Mouse (Mus musculus): ENCODE results near the gene Sdhd. TPM values are rescaled to one million over a fixed set of nuclear protein-coding genes. Genes with fewer than 3 reads are reported as not detected.

Sdhd gene
- polyA plus RNA-seq, 1 experiment from 2014 or later, result 312 TPM

- Histone ChIP-seq H3K27me3 (replicated peaks; ENCODE audit: low read depth, poor library complexity, severe bottlenecking) (no peaks in the 10 kb centered on the region), H3K36me3 (replicated peaks) (peaks cover 62% of the 10 kb centered on the region), H3K9me3 (no peaks in the 10 kb centered on the region), H3K4me1 (peaks cover 25% of the 10 kb centered on the region), H3K4me3 (peak overlapping the region; percentile 91), H3K27ac (replicated peaks) (peak overlapping the region; percentile 94)
- DNase-seq (ENCODE audit: low spot score), result no peak
- 0% methylated on average over 24 of the region's 24 CpGs for WGBS
Observed at GRCm38 (mm10) chr9:50603998-50604324, 349 bp upstream of the Sdhd start.

- H3K36me3 ChIP-seq (replicated peaks), result peaks cover 62% of the 10 kb centered on the region
- H3K9me3 ChIP-seq, result no peaks in the 10 kb centered on the region
- H3K27ac ChIP-seq (replicated peaks), result no peak overlapping the region
- WGBS, result 91% methylated on average over 7 of the region's 7 CpGs
- peak overlapping the region; percentile 91 for H3K4me3 ChIP-seq
- no peak for DNase-seq (ENCODE audit: low spot score)
- peaks cover 25% of the 10 kb centered on the region for H3K4me1 ChIP-seq
- H3K27me3 ChIP-seq (replicated peaks; ENCODE audit: low read depth, poor library complexity, severe bottlenecking), result no peaks in the 10 kb centered on the region
Observed at GRCm38 (mm10) chr9:50602055-50602845, 1.4 kb downstream of the Sdhd start.

GRCm38 (mm10) chr9:50601536-50601935, 2.1 kb downstream of the Sdhd start:
- Histone ChIP-seq H3K27ac (replicated peaks) (no peak overlapping the region), H3K27me3 (replicated peaks; ENCODE audit: low read depth, poor library complexity, severe bottlenecking) (no peaks in the 10 kb centered on the region), H3K4me3 (peak overlapping the region; percentile 91; the same call in 1 of the 2 replicates), H3K4me1 (peaks cover 25% of the 10 kb centered on the region), H3K9me3 (no peaks in the 10 kb centered on the region), H3K36me3 (replicated peaks) (peaks cover 62% of the 10 kb centered on the region)
- no peak for DNase-seq (ENCODE audit: low spot score)
- WGBS, result 93% methylated on average over 6 of the region's 6 CpGs

GRCm38 (mm10) chr9:50596973-50597372, 6.6 kb downstream of the Sdhd start:
- 96% methylated on average over 8 of the region's 8 CpGs for WGBS
- Histone ChIP-seq H3K36me3 (replicated peaks) (peaks cover 67% of the 10 kb centered on the region), H3K27me3 (replicated peaks; ENCODE audit: low read depth, poor library complexity, severe bottlenecking) (no peaks in the 10 kb centered on the region), H3K4me1 (peaks cover 7% of the 10 kb centered on the region), H3K27ac (replicated peaks) (no peak overlapping the region), H3K4me3 (no peak overlapping the region), H3K9me3 (no peaks in the 10 kb centered on the region)
- DNase-seq (ENCODE audit: low spot score), result no peak

- Histone ChIP-seq H3K9me3 (no peaks in the 10 kb centered on the region), H3K27me3 (replicated peaks; ENCODE audit: low read depth, poor library complexity, severe bottlenecking) (no peaks in the 10 kb centered on the region), H3K4me3 (no peak overlapping the region), H3K36me3 (replicated peaks) (peaks cover 55% of the 10 kb centered on the region), H3K4me1 (no peaks in the 10 kb centered on the region), H3K27ac (replicated peaks) (no peak overlapping the region)
- 81% methylated on average over 12 of the region's 12 CpGs for WGBS
- DNase-seq (ENCODE audit: low spot score), result no peak
Observed at GRCm38 (mm10) chr9:50594794-50595417, 8.7 kb downstream of the Sdhd start.

- WGBS, result 84% methylated on average over 3 of the region's 3 CpGs
- H3K27me3 ChIP-seq (replicated peaks; ENCODE audit: low read depth, poor library complexity, severe bottlenecking), result no peaks in the 10 kb centered on the region
- DNase-seq (ENCODE audit: low spot score), result peak; percentile 37
- no peak overlapping the region for H3K27ac ChIP-seq (replicated peaks)
- H3K9me3 ChIP-seq, result no peaks in the 10 kb centered on the region
- H3K36me3 ChIP-seq (replicated peaks), result peaks cover 41% of the 10 kb centered on the region
- no peak overlapping the region for H3K4me3 ChIP-seq
- no peaks in the 10 kb centered on the region for H3K4me1 ChIP-seq
Observed at GRCm38 (mm10) chr9:50593544-50593943, 10.1 kb downstream of the Sdhd start.

GRCm38 (mm10) chr9:50592955-50593354, 10.7 kb downstream of the Sdhd start:
- Histone ChIP-seq H3K4me1 (no peaks in the 10 kb centered on the region), H3K36me3 (replicated peaks) (peaks cover 35% of the 10 kb centered on the region), H3K9me3 (no peaks in the 10 kb centered on the region), H3K27ac (replicated peaks) (no peak overlapping the region), H3K27me3 (replicated peaks; ENCODE audit: low read depth, poor library complexity, severe bottlenecking) (no peaks in the 10 kb centered on the region), H3K4me3 (no peak overlapping the region)
- no peak for DNase-seq (ENCODE audit: low spot score)
- WGBS, result 88% methylated on average over 9 of the region's 9 CpGs

GRCm38 (mm10) chr9:50590856-50591518, 12.6 kb downstream of the Sdhd start:
- H3K27ac ChIP-seq (replicated peaks), result no peak overlapping the region
- H3K4me3 ChIP-seq, result no peak overlapping the region
- 80% methylated on average over 10 of the region's 10 CpGs for WGBS

GRCm38 (mm10) chr9:50586955-50587354, 16.7 kb downstream of the Sdhd start:
- no peaks in the 10 kb centered on the region for H3K27me3 ChIP-seq (replicated peaks; ENCODE audit: low read depth, poor library complexity, severe bottlenecking)
- H3K4me3 ChIP-seq, result no peak overlapping the region
- no peak overlapping the region for H3K27ac ChIP-seq (replicated peaks)
- DNase-seq (ENCODE audit: low spot score), result no peak
- no peaks in the 10 kb centered on the region for H3K36me3 ChIP-seq (replicated peaks)
- WGBS, result 86% methylated on average over 4 of the region's 4 CpGs
- no peaks in the 10 kb centered on the region for H3K9me3 ChIP-seq
- no peaks in the 10 kb centered on the region for H3K4me1 ChIP-seq

More at GRCm38 (mm10) chr9:50590856-50591518, 12.6 kb downstream of the Sdhd start:
- H3K4me1 ChIP-seq, result no peaks in the 10 kb centered on the region
- H3K27me3 ChIP-seq (replicated peaks; ENCODE audit: low read depth, poor library complexity, severe bottlenecking), result no peaks in the 10 kb centered on the region
- H3K9me3 ChIP-seq, result no peaks in the 10 kb centered on the region
- DNase-seq (ENCODE audit: low spot score), result no peak
- peaks cover 15% of the 10 kb centered on the region for H3K36me3 ChIP-seq (replicated peaks)

GRCm38 (mm10) chr9:50585145-50585818, 18.3 kb downstream of the Sdhd start:
- H3K36me3 ChIP-seq (replicated peaks), result no peaks in the 10 kb centered on the region
- H3K4me1 ChIP-seq, result no peaks in the 10 kb centered on the region
- no peaks in the 10 kb centered on the region for H3K9me3 ChIP-seq
- no peaks in the 10 kb centered on the region for H3K27me3 ChIP-seq (replicated peaks; ENCODE audit: low read depth, poor library complexity, severe bottlenecking)
- H3K4me3 ChIP-seq, result no peak overlapping the region
- H3K27ac ChIP-seq (replicated peaks), result no peak overlapping the region
- WGBS, result 82% methylated on average over 6 of the region's 6 CpGs
- no peak for DNase-seq (ENCODE audit: low spot score)

GRCm38 (mm10) chr9:50580370-50580769, 23.2 kb downstream of the Sdhd start:
- H3K9me3 ChIP-seq, result no peaks in the 10 kb centered on the region
- H3K27ac ChIP-seq (replicated peaks), result no peak overlapping the region
- no peak overlapping the region for H3K4me3 ChIP-seq
- no peaks in the 10 kb centered on the region for H3K36me3 ChIP-seq (replicated peaks)
- H3K4me1 ChIP-seq, result no peaks in the 10 kb centered on the region
- H3K27me3 ChIP-seq (replicated peaks; ENCODE audit: low read depth, poor library complexity, severe bottlenecking), result no peaks in the 10 kb centered on the region
- 42% methylated on average over 4 of the region's 4 CpGs for WGBS
- DNase-seq (ENCODE audit: low spot score), result no peak

Measured in embryonic facial prominence, embryonic 10.5 days (tissue).